Mouse (Mus musculus) midbrain, postnatal 0 days (tissue): ENCODE measurements around the gene Wdr44. TPM values are rescaled to one million over a fixed set of nuclear protein-coding genes. Genes with fewer than 3 reads are reported as not detected.

Experiments
- ATAC-seq: fragments of 200-750 bp; cut with Nextera tagmentation; 2 replicates; pipeline ENCODE4 v1.8.0; 2017; ENCODE audit warnings: moderate number of reproducible peaks, mild to moderate bottlenecking, moderate TSS enrichment, moderate library complexity; ENCODE audit not compliant: low FRiP score
- DNase-seq: peaks from one replicate; pipeline ENCODE4 v3.0.0-alpha.2; 2015; ENCODE audit warnings: low spot score
- H3K27ac ChIP-seq: fragments of 300-500 bp; sonication (generic); 2 replicates; pipeline ENCODE4 v1.5.1; 2014; ENCODE audit warnings: low read depth, mild to moderate bottlenecking, low read length, mixed read lengths
- H3K27me3 ChIP-seq: fragments of 300-500 bp; sonication (generic); 2 replicates; pipeline ENCODE4 v1.6.1; 2014; ENCODE audit warnings: low read length, control low read depth, mixed read lengths; ENCODE audit not compliant: insufficient read depth
- H3K36me3 ChIP-seq: fragments of 300-500 bp; sonication (generic); 2 replicates; pipeline ENCODE4 v1.6.1; 2014; ENCODE audit warnings: low read length, control low read depth, mixed read lengths; ENCODE audit not compliant: insufficient read depth
- H3K4me1 ChIP-seq: fragments of 300-500 bp; sonication (generic); 2 replicates; pipeline ENCODE4 v1.6.1; 2014; ENCODE audit warnings: mild to moderate bottlenecking, control low read depth, antibody characterized with exemption, low read length, mixed read lengths; ENCODE audit not compliant: insufficient read depth
- H3K4me2 ChIP-seq: fragments of 300-500 bp; sonication (generic); 2 replicates; pipeline ENCODE4 v1.6.1; 2014; ENCODE audit warnings: low read depth, mild to moderate bottlenecking, low read length, mixed read lengths; ENCODE audit not compliant: poor library complexity, severe bottlenecking
- H3K4me3 ChIP-seq: fragments of 300-500 bp; sonication (generic); 2 replicates; pipeline ENCODE4 v1.5.1; 2014; ENCODE audit warnings: low read depth, mild to moderate bottlenecking, low read length, moderate library complexity
- H3K9ac ChIP-seq: fragments of 300-500 bp; sonication (generic); replicated peaks from 2 replicates; pipeline ENCODE4 v1.6.1; 2014; ENCODE audit warnings: mild to moderate bottlenecking, low read length, moderate library complexity, mixed read lengths; ENCODE audit not compliant: poor library complexity, severe bottlenecking
- H3K9me3 ChIP-seq: fragments of 300-500 bp; sonication (generic); 2 replicates; pipeline ENCODE4 v1.6.1; 2016; ENCODE audit warnings: low read length, control low read depth
- CTCF ChIP-seq: IDR thresholded peaks from 2 replicates; pipeline ENCODE4 v1.5.1; 2016; ENCODE audit warnings: antibody characterized with exemption, mild to moderate bottlenecking
- WGBS: fragments of 180-500 bp; shearing (Covaris S2); extraction: QIAGEN DNeasy Blood & Tissue Kit; methylation state at CpG from one replicate; pipeline ENCODE4 v1.1.7; 2014; 5-methylcytosine and 5-hydroxymethylcytosine counted together
- polyA plus RNA-seq: library from polyadenylated mRNA; unstranded; fragments of >200 nt; fragmentation: Nextera tagmentation; extraction: Ambion mirVana; gene quantifications from 2 replicates; pipeline ENCODE4 v1.2.1, GENCODE M21; 2015
- total RNA-seq: library from RNA; depleted of rRNA; stranded (reverse); fragments of >200 nt; gene quantifications from 2 replicates; pipeline ENCODE4 v1.2.3, GENCODE M21; 2014

Gene Wdr44
- total and polyA plus RNA-seq, 2 experiments from 2014 or later: 10.3 to 19.8 TPM

DNA sequence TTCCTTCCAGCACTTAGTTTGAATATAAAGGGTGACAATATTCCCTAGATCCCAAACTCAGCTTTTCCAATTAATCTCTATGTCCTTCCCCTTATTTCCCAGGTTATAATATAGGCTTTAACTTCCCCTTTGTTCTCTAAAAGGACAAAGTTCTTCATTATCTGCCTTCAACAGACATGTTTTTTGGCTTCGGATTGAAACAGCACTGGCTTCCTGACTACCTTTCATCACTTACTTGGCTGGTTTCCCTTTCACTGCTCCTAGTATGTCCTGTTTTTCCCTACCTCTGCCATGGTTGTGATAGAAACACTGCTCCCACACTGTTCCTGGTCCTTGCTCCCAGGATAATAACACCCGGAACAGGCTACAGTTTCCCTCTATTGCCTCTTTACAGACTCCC is 15.3 kb upstream of the Wdr44 start:
- Histone ChIP-seq H3K4me1 (no peaks in the 10 kb centered on the region), H3K9ac (no peak overlapping the region), H3K4me2 (no peak overlapping the region), H3K27ac (no peak overlapping the region), H3K36me3 (no peaks in the 10 kb centered on the region), H3K27me3 (no peaks in the 10 kb centered on the region), H3K9me3 (no peaks in the 10 kb centered on the region), H3K4me3 (no peak overlapping the region)
- 74% methylated on average over 2 of the region's 2 CpGs for WGBS
- no peak for DNase-seq
- TF ChIP-seq CTCF: no peak
- ATAC-seq: no peak

DNA sequence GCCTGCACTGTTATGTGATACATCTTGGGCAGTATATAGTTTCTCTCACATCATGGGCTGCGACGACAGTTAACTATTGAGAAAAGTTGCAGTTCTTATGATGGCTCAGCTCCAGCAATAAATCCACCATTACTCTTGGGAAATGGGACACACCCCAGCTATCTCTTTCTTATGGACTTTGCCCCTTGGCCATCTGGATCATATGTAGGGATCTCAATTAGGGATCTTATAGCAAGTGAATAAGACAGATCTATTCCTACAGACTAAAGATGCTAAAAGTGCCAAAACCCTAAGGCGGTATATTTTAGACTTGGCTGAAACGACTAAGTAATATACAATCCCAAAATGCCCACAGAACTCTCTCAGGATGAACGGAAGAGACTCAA is 522 bp upstream of the Wdr44 start:
- TF ChIP-seq CTCF: no peak
- Histone ChIP-seq H3K27me3 (no peaks in the 10 kb centered on the region), H3K27ac (no peak overlapping the region), H3K9ac (no peak overlapping the region), H3K4me2 (peak overlapping the region; percentile 44), H3K4me3 (peak overlapping the region; percentile 52), H3K9me3 (no peaks in the 10 kb centered on the region), H3K36me3 (no peaks in the 10 kb centered on the region), H3K4me1 (no peaks in the 10 kb centered on the region)
- 25% methylated on average over 5 of the region's 5 CpGs for WGBS
- peak; percentile 0 for DNase-seq
- ATAC-seq: peak; percentile 3; the same call in 1 of the 2 replicates

DNA sequence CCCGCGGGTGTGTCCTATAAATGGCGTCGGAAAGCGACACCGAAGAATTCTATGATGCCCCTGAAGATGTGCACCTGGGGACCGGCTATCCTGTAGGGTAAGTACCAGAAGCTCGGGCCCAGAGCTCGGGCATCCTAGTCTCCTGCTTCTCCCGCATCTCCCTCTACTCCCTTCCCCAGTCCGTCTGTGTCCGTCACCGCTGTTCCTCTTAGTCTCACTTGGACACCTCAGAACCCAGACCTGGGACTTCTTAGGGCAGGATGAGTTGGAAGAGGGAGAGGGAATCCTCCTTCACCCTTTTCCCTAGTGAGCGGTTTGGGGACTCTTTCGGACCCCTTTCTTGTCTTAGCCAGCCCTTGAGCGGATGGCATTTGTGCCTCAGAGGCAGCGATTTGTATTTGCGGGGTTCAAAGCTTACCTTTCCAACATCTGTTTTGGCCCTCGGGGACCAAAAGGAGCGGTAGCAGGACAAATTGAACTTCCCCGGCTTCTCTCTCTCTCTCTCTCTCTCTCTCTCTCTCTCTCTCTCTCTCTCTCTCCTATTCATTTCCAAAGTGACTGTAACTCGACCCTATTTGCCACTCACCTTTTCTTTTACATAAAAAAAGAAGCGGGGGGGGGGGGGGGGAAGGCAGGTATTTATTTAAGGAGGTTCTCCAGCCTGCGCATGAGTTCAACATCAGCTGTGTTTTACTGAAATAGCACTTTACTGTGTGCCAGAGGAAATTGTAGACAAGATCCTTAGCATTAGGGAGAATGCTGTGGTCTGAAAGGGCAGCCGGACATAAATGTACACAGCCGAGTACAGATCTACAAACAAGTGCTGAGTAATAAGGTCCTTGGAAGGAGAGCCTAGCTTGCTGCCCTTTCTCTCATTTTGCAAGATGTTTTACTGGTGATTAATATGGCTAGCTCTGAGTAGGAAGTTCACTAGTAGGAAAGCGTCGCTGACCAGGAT is 871 bp downstream of the Wdr44 start:
- Histone ChIP-seq H3K9me3 (no peaks in the 10 kb centered on the region), H3K9ac (peak overlapping the region; percentile 44), H3K4me2 (peak overlapping the region; percentile 40), H3K27me3 (no peaks in the 10 kb centered on the region), H3K27ac (peak overlapping the region; percentile 66), H3K4me1 (no peaks in the 10 kb centered on the region), H3K4me3 (peak overlapping the region; percentile 52), H3K36me3 (no peaks in the 10 kb centered on the region)
- ATAC-seq: peak; percentile 38
- peak; percentile 0 for DNase-seq
- WGBS: 16% methylated on average over 27 of the region's 28 CpGs
- no peak for TF ChIP-seq CTCF

DNA sequence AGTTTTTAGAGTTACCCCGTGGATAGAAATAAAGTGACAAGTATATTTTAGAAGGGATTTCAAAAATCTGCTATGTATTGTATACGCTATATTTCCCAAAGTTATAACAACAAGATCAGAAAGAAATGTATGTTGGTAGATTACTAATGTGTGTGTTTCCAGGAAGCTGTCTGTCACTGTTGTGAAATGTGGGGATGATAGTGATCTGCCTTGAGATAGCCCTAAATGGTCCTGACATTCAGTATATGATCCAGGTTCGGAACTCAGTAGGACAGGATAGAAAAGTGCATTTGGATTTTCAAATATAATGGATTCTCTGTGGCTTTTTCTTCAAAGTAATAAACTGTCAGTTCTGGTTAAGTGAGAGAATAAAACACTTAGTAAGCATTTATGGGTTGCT is 1.7 kb downstream of the Wdr44 start:
- no peak for TF ChIP-seq CTCF
- Histone ChIP-seq H3K4me1 (no peaks in the 10 kb centered on the region), H3K36me3 (no peaks in the 10 kb centered on the region), H3K27ac (no peak overlapping the region), H3K9me3 (no peaks in the 10 kb centered on the region), H3K9ac (no peak overlapping the region), H3K4me2 (peak overlapping the region; percentile 40), H3K4me3 (peak overlapping the region; percentile 52), H3K27me3 (no peaks in the 10 kb centered on the region)
- no peak for DNase-seq
- 74% methylated on average over 3 of the region's 3 CpGs for WGBS
- ATAC-seq: no peak

DNA sequence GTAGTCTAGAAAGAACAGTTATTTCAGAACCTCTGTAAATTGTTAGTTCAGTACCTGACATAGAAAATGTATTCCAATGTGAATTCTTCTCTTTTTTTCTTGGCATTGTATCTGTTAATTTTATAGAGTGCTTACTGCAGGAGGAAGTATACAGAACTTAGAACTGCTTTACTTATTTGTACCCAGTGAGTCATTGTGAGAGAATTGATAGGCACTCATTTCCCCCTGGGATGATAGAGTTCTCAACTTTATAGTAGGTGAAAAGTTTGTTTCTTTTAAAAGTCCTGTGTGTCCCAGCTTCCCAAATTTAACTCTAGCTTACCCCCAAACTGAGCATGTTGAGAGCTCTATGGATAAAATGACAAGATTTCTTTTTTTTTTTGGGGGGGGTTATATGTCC is 2.3 kb downstream of the Wdr44 start:
- H3K9me3 ChIP-seq: no peaks in the 10 kb centered on the region
- no peak for DNase-seq
- TF ChIP-seq CTCF: no peak
- H3K36me3 ChIP-seq: no peaks in the 10 kb centered on the region
- H3K9ac ChIP-seq: no peak overlapping the region
- H3K4me1 ChIP-seq: no peaks in the 10 kb centered on the region
- no peaks in the 10 kb centered on the region for H3K27me3 ChIP-seq
- H3K4me2 ChIP-seq: 0 out of 2 replicates have a peak overlapping the region, but pooled peaks have one; percentile 9
- ATAC-seq: no peak
- no peak overlapping the region for H3K4me3 ChIP-seq
- no peak overlapping the region for H3K27ac ChIP-seq

DNA sequence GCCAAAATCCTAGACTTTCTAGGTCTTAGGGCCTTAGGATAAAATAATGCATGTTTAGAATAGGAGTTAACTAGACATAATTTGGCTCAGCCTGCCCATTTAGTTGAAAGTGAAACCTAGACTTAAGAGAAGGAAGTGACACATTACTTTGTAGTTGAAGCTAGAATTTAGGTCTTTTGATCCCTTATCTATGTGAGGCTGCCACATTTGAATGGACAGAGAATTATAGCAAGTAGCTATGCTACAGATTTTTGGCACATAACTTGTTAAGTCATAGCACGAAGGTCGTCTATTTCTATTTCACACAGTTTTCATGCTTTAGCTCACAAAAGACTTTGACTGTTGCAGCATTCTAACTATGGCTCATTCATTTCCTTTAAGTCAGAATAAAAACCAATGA is 4.5 kb downstream of the Wdr44 start:
- H3K27me3 ChIP-seq: no peaks in the 10 kb centered on the region
- 79% methylated on average over 2 of the region's 2 CpGs for WGBS
- no peak overlapping the region for H3K27ac ChIP-seq
- H3K4me2 ChIP-seq: no peak overlapping the region
- H3K36me3 ChIP-seq: no peaks in the 10 kb centered on the region
- no peak overlapping the region for H3K4me3 ChIP-seq
- H3K4me1 ChIP-seq: no peaks in the 10 kb centered on the region
- ATAC-seq: no peak
- H3K9me3 ChIP-seq: no peaks in the 10 kb centered on the region
- no peak overlapping the region for H3K9ac ChIP-seq
- TF ChIP-seq CTCF: no peak
- no peak for DNase-seq
